Mouse (Mus musculus): ENCODE data around the gene Endou.

Endou gene

DNA sequence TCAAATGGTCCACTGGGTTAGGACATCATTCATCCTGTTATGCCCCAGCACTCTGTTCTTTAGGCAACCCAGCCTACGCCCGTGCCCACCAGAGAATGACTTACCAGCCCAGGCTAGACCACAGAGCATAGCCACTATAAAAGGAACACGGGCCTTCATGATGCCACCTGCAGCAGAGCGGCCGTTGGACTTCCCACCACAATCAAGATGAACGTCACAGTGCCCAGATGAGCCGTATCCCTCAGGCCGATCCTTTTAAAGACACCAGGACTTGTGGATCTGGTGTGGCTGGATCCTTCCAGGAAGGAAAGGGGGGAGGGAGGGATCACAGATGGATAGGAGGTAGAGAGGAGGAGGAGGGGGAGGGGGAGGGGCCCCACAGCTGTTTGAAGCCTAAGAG lies at the start of gene Endou:
Gene Endou, minus strand, starts transcription at position 229 of the 400 bp plus-strand sequence.
- no peak for DNase-seq (ENCODE audit: low spot score)

DNA sequence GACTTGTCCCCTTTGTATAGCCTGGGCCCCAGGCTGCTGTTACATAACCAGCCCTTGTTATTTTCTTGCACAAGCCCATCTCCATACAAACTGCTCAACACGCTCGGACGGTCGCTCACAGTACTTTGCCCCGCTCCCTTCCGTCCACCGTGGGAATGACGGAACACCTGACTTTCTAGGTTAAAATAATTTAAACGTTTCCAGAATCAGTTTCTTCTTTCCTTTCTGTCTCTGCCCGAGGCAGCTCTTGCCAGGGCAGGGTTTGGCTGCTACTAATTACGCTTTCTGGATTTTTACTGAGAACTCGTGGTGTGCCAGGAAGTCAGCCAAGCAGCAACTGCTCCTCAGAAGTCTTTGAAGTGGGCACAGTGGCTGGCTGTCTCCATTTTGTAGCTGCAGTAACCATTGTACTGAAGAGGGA lies 49.5 kb upstream of the Endou start:
- no peak for DNase-seq (ENCODE audit: low spot score)

DNA sequence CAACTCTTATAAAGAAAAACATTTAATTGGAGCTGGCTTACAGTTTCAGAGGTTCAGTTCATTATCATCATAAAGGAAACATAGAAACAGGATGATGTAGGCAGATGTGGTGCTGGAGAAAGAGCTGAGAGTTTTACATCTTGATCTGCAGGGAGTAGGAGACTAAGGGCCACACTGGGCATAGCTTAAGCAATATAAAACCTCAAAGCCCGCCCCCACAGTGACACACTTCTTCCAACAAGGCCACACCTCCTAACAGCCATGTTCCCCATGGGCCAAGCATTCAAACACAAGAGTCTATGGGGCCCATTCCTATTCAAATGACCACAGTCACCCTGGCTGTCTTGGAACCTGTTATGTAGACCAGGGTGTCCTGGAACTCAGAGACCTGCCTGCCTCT lies 48.4 kb upstream of the Endou start:
- DNase-seq (ENCODE audit: low spot score), result no peak

DNA sequence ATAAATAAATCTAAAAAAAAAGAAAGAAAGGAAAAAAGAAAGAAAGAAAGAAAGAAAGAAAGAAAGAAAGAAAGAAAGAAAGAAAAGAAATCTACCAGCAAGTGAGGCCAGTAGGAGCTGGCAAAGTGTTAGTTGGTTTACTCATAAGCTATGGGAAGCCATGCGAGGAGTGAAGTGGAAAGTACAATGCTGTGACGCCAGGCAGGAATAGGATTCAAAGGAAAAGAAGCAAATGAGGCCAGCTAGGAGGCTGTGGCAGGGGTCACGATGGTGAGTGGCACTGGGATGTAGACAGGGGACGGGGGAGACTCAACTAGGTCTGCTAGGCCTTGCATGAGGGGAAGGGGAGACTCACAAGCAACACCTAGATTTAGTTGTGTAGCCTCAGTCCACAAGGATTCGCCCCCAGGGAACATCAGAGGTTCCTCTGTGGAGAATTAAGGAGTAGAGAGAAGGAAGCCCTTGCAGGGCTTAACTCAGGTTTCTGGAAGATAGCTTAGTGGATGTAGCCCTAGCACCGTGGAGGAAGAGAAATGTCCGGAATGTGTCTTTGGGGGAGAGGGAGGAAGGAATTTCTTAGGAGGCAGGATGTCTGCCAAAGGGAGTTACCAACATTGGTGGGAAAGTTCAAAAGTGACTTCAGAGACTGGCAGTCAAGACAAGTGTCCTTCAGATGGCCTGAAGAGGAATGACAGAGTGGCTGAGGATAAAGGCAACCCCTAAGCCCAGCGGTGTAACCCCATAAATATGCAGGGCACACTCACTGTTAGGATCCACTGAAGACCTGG lies 47.4 kb upstream of the Endou start, which contains the start of gene Slc48a1:
Gene Slc48a1, plus strand, starts transcription at position 210 of the 788 bp plus-strand sequence.
- DNase-seq (ENCODE audit: low spot score), result no peak

DNA sequence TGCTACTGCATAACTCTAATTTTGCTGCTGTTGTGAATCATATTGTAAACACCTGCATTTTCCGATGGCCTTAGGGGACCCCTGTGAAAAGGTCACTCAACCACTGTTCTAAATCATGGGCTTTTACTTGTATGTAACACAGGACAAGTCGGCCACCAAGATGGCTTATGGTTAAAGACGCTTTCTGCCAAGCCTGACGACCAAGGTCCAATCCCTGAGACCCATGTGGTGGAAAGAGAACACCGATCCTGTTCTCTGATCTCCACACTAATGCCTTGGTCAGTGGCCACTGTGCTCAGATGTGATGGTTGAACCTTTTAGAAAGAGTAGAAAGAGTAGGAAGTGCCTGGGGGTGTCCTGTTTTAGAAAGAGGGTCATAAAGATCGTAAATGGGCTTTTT lies 45.8 kb upstream of the Endou start:
- no peak for DNase-seq (ENCODE audit: low spot score)

DNA sequence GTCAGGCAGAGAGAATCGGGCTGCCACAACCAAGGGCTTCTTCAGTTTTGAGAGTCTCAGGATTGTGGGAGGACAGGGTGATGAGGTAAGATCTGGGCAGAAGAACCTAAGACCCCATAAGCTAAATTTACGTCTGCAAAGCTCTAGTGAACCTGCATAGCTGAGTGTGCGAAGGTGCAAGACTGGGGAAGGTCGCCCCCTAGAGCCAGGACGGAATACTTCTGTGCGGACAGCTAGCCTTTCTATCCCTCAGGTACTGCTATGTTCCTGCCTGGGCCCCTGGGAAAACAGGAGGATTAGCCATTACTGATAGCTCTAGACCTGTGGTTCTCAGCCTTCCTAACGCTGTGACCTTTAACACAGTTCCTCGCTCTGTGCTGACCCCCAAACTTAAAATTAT lies 45.4 kb upstream of the Endou start:
- peak; percentile 79 for DNase-seq (ENCODE audit: low spot score)

DNA sequence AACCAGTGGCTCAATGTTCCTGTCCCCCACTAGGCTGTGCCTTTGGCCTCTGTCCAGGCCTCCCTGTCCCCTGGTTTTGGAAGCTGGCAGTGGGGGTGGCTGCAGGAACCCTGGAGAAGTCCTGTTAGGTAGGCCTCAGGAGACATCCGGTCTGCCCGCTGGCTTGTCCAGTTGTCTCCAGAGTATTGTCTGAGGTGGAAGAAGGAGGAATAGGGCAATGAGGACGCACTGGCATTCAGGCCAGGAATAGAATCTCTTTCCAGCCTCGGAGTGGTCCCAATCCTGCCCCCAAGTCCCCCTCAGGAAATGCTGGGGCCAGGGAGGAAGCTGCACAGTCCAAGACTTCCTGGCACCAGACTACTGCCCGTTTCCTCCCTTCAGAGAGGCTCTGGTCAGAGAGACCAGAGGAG lies 42.8 kb upstream of the Endou start:
- no peak for DNase-seq (ENCODE audit: low spot score)

DNA sequence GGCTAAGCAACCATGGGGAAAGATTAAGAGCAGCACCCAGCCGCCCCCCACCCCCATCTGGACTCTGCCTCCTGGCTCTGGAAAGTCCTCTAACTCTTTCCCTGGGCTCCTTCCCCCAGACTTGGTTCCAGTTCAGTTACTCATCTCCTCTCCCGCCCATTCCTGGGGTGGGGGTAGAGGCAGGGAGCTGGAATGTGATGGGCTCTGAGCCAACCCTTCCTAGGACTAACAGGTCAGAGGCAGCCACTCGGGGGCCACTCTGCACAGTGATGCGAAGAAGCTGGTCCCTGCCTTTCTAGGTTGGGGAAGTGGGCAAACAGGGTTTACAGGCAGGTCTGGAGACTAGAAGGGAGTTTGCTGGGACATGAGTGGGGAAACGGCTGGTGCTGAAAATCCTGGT lies 42.0 kb upstream of the Endou start:
- DNase-seq (ENCODE audit: low spot score), result peak; percentile 62

DNA sequence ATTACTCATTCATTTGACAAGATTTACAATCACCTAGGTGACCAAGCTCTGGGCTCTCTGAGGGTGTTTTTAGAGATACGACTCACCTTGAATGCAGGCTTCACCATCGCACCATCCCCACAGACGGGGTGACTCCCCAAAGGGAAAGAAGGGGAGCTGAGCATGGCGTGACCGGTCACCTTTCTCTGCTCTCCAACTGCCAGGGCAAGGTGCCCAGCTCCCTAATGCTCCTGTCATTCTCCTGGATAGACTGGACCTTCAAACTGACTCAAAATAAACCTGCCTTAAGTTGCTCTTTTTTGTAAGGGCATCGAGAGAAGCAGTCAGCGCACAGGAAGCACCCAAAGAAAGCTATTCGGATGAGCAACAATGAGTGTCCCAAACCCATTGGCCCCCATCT lies 39.1 kb upstream of the Endou start:
- DNase-seq (ENCODE audit: low spot score), result no peak

DNA sequence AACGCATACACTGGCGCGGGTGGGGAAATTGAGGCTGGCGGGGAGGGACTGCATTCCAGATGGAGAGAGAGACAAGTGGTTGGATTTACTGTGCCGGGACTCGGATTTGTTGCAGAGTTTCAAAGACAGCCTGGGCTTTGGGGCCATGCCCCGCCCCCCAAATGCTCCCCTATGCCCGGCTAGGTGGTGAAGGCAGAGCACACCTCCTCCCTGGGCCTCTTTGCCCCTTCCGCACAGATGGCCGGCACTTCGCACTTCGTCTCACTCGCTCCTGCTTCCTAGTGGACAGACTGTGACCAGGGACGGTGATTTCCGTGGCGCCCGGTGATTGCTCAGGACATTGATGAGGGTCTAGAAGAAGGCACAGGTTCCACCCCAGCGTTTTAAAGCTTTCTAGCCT lies 37.1 kb upstream of the Endou start:
- no peak for DNase-seq (ENCODE audit: low spot score)

DNA sequence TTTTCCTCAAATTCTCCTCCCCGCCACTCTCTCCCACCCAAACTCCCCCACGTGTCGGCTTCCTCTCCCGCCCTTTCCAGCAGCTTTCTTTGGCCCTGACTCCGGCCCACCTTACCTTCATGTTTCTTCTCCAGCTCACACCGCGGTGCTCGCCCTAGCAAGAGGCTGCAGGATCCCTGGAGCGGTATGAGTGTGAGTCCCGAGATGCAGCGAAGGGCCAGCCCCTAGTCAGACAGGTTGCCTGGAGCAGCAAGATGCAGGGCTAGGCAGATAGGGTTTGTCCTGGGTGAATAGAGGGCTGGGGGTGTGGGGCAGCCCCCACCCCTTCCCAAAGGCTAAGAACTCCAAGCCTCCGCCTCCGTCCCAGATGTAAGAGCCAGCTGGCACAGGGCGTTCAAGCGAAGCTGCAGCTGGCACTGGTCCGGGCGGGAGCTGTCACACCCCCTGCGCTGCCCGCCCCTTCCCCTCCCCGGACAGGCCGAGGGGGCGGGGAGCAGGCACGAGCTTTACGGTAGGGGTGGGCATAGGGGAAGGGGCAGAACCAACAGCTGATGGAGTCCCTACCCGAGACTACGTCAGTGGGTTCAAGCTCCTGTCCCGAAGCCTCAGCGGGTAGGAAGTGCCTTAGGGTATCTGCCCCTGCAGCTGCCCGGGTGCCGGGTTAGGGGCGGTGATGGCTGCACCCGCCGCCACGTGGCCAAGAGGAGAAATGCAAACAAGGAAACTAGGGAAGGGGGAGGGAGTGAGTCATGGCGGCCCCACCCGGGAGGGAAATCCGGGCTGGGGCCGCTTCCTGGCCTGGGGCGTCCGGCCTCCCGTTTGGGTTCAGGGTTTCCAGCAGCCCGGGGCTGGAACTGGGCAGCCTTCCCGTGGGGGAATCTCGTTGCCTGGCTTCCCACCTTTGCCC lies 36.4 kb upstream of the Endou start, which contains the start of gene Rapgef3:
Gene Rapgef3, minus strand, starts transcription at position 693 of the 907 bp plus-strand sequence.
- DNase-seq (ENCODE audit: low spot score), result peak; percentile 77

DNA sequence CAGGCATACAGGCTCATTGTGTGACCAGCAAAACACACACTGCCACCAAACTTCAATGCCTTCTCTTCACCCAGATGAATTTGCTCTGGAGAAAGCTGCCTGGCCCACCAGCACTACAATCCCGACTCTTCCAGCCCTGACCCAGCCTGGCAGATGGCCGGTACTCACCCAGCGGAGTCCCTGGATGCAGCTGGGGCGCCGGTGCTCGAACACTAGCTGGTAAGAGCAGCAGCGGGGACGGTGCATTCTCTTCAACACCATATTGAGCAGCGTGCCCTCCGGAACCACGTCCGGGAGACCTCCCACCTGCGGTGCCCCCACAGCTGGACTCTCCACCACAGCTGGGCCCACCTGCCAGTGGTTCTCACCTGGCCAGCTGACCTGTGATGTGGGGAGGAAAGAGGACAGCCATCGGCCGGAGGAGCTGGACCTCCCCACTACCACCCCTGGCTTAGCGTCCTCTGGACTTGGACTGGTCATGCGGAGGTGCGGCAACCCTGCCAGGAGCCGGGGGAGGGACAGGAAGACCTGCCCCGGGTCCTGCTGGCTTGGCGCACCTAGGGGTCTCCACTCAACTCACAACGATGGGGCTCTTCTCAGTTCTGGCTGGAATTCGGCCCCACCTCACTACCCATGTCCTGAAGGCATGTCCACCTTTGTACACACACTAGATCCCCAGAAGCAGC lies 35.6 kb upstream of the Endou start:
- no peak for DNase-seq (ENCODE audit: low spot score)

DNA sequence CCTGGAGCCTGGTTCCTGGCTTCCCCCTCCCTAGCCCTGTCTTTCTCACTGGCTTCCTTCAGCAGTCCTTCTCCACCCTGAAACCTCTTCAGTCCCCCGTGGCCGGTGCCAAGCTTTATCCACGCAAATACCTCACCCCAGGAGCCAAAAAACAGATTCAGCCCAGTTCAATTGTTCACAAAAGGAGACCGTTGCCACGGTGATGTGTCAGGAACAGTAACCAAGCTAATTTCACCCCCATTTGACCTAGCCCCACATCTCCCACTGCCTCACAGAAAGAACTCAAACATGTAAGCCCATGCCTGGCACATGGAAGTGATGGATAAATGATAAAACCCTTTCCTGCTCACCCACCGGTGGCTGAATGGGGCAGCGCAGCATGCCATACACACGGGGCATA lies 35.1 kb upstream of the Endou start:
- DNase-seq (ENCODE audit: low spot score), result peak; percentile 42

DNA sequence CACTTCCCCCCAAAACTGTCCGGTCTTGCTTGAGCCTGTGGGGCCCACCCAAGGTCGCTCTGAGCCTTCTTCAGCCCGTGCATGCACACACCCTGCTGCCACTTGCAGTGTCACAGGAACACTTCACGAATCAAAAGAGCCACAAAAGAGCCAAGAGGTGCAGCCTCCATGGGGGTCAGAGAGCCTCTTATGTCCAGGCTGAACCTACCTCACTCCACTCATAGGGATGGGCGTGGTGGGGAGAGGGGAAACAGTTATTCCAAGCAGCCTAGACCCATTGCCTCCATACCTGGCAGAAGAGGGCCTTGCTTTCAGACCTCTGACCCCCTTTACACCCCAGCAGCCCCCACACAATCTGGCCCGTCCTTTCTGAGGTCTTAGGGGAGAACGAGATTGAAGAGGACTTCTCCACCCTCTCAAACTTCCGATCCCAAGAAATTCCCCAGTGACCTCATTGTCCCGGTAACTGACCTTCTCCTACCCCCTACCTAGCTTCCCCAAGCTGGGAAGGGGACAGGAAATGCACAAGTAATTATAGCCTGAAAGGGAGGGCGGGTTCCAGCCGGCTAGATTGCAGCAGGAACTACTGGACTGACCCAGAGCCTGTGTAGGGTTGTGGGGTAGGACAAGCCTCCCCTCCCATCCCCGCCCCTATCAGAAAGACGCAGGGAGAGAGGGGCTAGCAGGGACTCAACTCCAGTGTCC lies 34.1 kb upstream of the Endou start:
- DNase-seq (ENCODE audit: low spot score), result no peak

DNA sequence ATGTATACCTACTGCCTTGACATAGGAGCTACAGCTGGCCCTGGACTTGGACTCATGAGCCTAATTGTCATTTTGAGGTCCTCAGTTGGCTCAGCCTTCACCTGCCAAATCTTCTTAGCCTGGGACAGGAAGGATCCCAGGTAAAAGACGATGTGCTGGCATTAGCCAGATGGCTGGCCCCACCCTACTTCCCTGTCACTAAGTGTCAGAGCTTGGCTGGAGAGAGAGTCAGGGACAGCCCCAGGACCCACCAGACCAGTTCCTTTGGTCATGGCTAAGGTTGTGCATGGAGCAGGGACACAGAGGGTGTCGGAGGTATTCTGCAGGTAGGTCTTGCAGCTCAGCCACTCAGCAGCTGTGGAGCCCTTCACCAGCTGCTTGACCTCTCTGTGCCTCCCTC lies 33.4 kb upstream of the Endou start:
- no peak for DNase-seq (ENCODE audit: low spot score)

DNA sequence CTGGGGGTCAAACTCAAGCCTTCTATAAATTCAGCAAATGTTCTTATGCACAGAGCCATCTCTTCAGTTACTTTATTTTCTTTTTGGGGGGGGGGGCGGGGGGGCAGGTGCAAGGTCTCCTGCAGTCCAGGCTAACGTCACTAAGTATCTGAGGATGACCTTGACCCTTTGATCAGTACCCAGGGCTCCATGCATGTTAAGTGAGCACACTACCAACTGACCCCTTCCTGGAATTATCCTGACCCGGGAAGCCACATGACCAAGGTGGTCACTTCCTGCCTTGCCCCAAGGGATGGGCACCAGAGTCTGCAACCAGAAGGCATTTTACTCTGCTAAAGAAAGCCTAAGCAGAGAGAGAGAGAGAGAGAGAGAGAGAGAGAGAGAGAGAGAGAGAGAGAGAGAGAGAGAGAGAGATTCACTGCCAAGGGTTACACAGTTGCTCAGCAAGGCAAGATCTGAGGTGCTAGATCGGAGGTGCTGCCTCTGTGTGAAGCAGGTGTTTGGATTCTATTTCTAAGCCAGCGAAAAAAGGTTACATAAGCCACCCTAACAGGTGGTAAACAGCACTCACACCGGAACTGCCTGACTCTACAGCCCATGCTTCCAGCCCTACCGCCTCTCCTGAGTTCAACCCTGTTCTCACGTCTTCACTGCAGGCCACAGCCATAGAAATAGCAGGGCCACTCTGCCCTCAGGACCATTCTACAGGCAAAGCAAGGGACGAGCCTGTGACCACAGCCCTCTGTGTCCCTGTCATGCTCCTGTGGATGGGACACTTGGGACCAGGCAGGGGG lies 32.3 kb upstream of the Endou start:
- DNase-seq (ENCODE audit: low spot score), result no peak

DNA sequence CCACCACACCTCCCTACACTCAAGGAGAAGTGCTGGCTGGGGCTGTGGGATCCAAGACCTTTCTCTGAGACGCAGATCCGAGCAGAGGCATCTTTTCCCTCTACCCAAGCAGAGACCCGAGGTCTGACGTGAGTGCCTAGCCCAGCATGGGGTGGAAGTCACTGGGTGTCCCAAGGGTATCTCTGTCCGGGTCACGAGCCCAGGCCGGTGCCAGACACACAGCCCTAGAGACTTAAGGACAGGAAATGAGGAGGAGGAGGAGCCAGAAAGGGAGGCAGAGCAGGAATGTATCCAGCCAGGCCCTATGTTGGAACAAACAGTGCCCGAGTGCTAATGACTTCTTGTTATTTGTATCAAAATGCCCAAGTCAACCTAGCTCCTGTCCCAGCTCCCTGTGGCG lies 31.6 kb upstream of the Endou start:
- no peak for DNase-seq (ENCODE audit: low spot score)

DNA sequence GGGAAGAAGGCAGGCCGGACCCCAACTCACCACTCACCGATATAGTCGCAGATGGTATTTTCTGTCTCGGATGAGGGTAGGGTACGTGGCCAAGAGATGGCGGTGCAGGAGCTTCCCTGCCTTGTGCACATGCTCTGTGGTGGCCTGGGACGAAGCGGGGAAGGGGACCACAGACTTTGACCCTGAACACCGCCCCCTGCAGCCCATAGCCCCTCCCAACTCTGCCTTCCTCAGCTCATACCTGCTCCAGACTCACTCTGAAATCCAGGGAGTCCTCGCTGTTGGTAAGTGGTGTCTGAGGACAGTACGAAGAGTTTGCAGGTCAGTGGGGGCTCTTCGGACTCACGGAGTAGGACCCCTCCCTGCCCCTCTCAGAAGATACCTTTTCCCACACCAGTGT lies 30.3 kb upstream of the Endou start:
- DNase-seq (ENCODE audit: low spot score), result no peak

DNA sequence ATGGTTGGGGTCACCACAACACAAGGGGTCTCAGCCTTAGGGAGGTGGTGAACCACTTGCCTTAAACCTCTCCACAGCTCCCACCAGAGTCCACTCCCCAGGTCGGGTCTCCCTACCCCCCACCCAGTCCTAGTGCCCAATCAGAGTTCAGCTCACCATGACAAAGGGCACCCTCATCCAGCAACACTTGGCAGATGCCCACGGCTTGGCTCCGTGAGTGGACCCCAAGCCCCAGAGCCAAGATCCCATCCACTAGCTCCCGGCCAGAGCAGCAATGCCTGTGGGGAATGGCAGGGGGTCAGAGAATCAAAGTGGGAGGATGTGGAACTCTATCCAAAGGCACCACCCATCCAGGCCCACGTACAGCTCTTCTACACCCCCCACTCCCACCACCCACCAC lies 29.8 kb upstream of the Endou start:
- no peak for DNase-seq (ENCODE audit: low spot score)

DNA sequence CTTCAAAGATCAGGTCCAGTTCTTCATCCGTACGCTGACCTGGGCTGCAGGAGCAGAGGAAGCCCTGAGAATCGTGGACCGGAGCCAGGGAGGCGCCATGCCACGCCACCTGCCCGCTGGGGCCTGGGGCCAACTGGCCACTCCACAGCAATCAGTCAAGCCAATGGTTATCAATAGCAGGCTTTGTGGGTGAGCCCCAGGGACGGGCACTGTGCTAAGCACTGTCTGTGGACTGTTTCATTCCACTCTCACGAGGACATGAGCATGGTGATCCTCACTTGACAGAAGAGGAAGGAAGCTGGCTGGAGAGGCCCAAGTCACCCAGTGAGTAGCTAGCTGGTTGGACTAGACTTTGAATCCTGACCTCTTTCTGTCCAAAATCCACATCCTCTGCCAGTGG lies 28.9 kb upstream of the Endou start:
- DNase-seq (ENCODE audit: low spot score), result no peak

DNA sequence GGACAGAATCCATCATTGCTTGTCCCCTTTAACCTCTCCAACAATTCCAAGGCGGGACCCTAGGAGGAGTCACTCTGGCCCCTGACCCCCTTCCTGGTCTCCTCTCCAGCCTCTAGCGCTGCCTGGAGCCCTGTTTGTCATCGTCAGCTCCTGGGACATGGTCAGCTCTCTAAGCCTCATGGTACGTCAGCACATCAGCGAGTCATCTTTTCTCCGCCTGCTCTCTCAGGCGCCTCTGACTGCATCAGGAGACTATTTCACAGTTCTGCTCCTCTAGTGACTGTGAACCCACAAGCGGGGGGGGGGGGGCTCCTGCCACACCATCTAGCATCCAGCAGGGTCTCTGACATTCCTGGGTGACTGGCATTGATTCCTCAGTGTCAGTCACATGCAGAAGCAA lies 24.2 kb upstream of the Endou start:
- peak; percentile 21 for DNase-seq (ENCODE audit: low spot score)
